Mouse (Mus musculus): ENCODE measurements around the gene Micu1.
"Not testable (repeated sequence)": the region's sequence is repeated elsewhere in the genome, so short reads cannot be mapped to it uniquely, and the experiment has no call there.

Gene Micu1

DNA sequence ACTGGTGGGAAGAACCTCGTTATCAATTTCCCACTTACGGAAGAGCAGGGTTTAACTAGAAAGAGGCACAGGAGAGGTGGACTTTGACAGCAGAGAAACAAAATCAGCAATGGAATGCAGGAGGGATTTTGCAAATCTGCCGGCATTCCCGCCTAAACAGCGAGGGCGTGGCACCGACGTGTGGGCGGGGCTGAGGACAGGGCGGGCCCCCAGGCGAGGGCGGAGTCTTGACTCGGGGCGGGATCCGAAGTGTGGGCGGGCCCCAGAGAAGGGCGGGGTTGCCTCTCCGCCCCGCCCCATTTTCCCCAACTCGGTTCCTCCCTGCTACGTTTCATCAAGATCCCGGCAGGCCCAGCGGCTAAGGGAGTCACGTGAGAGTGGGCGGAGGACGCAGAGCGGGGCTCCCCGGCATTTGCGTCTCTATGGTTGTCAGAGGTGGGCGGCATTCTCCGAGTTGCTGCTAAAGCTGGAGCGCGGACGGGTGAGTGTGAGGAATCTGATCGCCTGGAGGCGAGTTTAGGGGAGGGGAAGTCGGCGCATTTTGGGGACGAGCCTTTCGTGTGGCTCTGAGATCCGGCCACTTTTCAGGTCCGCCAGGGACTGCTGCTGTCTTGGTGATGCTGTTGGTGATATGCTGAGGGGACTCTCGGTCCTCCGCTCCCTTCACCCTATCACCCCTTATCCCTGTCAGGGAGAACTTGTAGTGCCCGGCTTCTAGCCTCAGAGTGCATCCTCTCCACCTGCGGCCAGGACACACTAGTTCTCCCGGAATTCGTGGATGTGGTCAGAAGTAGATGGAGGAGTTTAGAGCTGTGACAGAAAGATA is at the start of gene Micu1:
Micu1 (plus strand) TSS at position 271 of the 826 bp plus-strand sequence.
- CTCF ChIA-PET, result no interaction called here

DNA sequence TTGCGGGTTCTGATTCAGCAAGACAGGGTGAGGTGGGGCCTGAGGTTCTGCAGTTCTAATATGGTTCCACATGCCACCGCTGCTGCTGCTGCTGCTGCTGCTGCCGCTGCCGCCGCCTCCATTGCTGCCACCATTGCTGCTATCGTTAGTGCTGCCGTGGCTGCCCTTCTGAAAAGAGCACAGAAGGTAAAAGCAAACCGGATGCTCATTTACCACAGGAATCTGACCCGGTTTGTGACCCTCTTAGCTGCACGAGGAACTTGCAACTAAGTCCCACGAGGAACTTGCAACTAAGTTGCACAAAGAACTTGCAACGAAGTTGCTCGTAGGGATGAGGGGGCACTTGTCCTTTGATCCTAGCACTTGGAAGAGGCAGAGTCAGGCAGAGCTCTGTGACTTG is 45.5 kb upstream of the Micu1 start:
- CTCF ChIA-PET, result interaction anchor here (0.6 kb wide), 1 partner anchor 333 kb away, joined by 3 read pairs; no protein-coding TSS in a partner anchor

GRCm38 (mm10) chr10:59664765-59665164 is 37.5 kb upstream of the Micu1 start:
- CTCF ChIA-PET, result no interaction called here

DNA sequence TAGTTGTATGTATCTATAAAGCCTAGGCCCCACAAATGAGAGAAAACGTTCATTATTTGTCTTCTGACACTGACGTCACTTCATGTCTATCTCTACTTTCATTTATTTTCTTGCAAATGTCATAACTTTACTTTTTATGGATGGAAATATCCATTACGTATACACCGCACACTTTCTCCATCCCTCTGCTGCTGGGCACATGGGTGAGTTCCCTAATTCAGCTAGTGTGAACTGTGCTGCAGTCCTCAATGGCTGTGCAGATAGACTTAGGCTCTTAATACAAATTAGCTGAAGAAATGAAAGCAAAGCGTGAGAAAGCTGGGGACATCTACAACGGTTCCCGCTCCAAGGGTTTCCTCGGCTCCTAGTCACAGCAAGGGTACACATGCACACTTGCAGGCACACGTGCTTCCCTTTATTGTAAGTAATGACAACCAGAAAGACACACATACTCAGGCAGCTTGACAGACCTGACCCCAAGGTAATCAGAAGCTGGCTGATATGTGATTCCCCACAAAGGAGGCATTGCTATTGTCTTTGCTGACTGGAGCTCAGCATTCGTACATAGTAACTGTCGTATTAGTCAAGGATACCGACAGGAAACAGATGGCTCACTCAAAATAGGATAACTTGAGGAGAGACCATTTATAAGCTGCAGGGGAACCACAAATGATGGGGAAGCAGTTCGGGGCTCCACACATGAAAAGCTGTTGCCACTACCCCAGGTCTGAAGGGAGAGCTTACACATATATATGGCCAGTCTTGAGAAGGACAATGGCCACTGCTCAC is 36.6 kb upstream of the Micu1 start:
- CTCF ChIA-PET, result interaction anchor here (0.5 kb wide), 1 partner anchor 12 kb away, joined by 3 read pairs; no protein-coding TSS in a partner anchor

- CTCF ChIA-PET, result no interaction called here
These were observed 34.9 kb upstream of the Micu1 start for GRCm38 (mm10) chr10:59667377-59667776.

- CTCF ChIA-PET, result no interaction called here
These were observed 33.8 kb upstream of the Micu1 start for GRCm38 (mm10) chr10:59668491-59668890.

DNA sequence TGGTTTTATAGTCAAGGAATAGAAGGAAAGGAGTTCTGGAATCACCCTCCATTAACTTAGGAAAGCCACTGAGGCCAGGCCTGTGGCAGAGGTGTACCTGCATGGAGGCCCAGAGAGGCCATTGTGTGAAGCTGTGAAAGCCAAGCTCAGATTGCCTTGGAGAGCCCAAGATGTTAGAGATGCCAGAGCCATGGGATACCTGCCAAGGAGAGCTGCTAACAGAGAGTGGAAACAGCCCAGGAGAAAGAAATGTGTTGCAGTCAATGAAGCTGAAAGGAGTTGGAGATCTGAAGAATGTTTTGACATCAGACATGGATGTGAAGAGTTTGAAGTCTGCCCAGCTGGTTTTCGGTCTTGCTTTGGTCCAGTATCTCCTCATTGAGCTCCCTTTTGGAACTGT is 24.4 kb upstream of the Micu1 start:
- CTCF ChIA-PET, result no interaction called here

DNA sequence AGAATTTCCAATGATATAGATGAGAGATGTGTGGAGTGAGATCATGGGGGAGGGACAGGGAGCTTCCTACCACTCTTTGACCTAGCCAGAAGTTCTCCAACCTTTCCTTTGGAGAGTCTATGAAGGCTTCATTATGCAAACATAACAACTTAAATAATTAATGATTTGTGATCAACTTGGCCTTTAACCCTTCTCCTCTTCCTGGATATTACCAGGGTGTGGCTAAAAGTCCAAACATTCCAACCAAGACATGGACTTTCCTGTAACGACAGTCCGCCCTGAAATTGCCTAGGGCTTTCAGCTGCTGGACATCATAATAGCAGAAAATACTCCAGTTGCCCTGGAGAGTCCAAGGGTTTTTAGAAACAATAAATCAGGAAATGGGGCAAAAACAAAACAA is 23.1 kb upstream of the Micu1 start:
- CTCF ChIA-PET, result no interaction called here

DNA sequence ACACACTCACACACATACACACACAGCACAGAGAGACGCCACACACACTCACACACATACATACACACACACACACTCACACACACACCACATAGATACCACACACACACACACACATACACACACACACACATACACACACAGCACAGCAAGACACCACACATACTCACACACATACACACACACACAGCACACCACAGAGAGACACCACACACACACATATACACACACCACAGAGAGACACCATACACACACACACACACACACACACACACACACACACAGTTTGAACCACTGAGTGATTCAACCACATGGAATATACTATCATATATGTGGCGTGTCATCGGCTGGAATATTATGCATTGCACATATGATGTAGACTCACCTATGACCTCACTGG is 16.7 kb upstream of the Micu1 start:
- CTCF ChIA-PET, result not testable (repeated sequence)

DNA sequence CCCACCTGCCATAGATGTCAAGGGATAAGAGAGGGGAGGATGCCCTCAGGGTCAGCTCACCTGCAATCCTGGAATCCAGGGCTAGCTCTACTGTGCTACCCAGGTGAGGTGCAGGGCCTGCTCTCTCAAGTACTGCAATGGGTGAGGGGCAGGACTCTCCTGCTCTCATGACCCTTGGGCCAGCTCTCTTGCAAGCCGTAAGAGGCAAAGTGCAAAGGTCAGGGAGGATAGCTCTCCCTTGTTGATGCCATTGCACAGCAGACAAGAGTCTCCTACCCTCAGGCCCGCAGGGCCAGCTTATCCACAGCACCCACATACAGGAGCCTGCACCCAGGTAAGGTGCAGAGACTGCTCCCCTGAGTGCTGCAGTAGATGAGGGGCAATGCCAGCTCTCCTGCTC is 15.2 kb upstream of the Micu1 start:
- CTCF ChIA-PET, result no interaction called here

DNA sequence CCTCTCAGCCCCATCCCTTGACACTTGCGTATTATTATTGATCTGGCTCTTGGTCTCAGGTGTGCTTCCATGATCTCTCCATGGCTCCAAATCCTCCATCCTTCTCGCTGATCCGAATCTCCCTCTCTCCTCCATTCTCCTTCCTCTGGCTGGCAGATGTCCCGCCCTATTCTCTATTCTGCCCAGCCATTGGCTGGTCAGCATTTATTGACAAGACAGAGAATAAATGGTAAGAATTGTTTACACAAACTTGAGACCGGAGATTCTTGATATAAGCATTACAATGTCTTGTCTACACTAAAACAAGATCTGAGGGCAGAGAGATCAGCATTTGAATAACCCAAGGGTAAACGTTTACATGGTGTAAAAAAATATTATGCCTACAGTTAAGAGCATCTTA is 12.4 kb upstream of the Micu1 start:
- CTCF ChIA-PET, result no interaction called here

- CTCF ChIA-PET, result interaction anchor here (0.6 kb wide), 2 partner anchors 76 to 281 kb away, joined by 3 to 6 read pairs; partner anchors contain the start of gene Mcu
These were observed 9.8 kb upstream of the Micu1 start for GRCm38 (mm10) chr10:59692441-59692840.

- CTCF ChIA-PET, result interaction anchor here (0.7 kb wide), 1 partner anchor 1430 kb away, joined by 9 read pairs; no protein-coding TSS in a partner anchor
These were observed 8.2 kb upstream of the Micu1 start for GRCm38 (mm10) chr10:59694104-59694503.

DNA sequence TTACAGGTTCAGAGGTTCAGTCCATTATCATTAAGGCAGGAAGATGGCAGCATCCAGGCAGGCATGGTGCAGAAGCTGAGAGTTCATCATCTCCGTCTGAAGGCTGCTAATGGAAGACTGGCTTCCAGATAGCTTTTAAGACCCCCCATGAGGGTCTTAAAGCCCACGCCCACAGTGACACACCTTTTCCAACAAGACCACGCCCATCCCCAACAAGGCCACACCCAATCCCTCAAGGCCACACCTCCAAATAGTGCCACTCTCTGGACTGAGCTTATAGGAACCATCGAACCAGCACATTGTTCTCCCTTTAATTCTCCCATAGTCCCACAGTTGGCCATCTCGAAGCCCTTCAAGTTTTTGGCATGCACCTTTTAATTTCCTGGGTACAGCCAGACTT is 2.8 kb upstream of the Micu1 start:
- CTCF ChIA-PET, result no interaction called here

DNA sequence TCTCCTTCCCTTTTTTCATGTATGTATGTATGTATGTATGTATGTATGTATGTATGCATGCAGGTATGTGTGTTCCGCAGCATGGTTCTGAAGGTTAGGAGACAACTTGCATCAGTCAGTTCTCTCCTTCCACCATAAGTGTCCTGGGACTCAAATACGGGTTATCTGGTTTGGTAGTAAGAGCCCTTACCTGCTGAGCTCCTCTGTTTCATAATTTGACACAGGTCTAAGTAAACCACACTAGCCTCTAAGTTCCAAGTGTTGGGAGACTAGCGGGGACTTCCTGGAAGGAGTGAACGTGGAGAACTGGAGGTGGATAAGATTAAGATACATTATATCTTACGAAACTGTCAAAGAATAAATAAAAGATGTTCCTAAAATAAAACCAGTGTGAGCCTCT is 472 bp upstream of the Micu1 start:
- CTCF ChIA-PET, result no interaction called here

DNA sequence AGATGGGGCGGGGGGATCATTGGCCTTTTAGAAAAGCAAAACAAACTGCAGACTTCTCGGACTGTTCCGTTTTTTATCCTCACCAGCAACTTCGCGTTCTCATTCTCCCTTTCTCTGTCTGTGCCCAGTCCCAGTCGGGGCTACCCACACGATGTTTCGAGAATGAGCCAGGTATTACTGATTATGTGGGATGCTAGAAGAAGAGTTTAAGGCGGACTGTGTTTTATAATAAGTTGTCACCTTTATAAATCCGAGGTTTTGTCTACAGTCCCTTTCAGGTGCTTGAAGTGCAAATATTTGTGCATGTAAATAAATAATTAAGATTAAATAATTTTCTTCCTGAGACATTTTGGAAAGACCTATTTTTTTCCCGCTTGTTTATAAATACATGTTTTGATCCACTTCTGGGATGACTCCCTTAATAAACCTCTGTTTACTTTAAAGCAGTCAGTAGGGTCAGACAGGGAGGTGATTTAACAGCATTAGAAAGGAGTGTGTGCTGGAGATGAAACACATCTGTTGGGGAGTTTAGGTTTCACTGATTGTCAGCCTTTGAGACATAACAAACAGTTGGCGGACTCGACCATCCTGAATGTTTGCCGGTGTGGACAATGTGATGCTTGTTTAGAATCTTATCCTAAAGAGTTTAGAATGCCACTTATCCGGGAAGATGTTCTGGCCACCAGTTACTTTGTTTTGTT is 933 bp downstream of the Micu1 start:
- CTCF ChIA-PET, result no interaction called here

- CTCF ChIA-PET, result no interaction called here
These were observed 4.8 kb downstream of the Micu1 start for GRCm38 (mm10) chr10:59706991-59707546.

- CTCF ChIA-PET, result no interaction called here
These were observed 5.3 kb downstream of the Micu1 start for GRCm38 (mm10) chr10:59707595-59707994.

DNA sequence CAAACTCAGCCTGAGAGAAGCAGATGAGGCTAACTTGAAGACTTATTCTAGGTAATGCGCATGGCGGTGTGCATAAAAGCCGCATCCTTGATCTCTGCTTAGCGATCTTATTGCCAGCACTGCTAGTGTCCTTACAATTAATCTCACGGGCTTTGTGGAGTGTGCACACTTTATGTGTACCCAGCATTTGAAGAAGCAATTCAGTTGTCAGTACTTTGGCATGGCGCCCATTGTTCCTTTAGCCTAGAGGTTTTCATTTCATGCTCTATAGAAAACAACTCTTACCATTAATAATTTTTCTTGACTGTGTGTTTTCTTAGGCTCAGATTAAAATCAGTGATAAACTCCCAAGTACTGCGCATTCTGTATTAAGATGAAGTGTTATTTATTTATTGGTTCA is 7.0 kb downstream of the Micu1 start:
- CTCF ChIA-PET, result no interaction called here

DNA sequence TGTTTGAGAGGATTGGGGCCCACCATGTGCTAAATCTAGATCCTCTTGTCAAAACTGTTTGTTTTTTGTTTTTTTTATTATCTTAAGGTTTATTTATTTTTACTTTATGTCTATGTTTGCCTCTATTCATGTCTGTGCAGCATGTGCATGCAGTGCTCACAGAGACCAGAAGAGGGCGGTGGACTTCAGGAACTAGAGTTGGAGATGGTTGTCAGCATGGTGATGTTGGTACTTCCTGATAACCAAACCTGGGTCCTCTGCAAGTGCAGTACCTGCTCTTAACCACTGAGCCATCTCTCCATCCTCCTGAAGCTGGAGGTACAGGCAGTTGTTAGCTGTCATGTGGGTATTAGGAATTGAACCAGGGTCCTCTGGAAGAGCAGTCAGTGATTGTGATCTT is 8.0 kb downstream of the Micu1 start:
- CTCF ChIA-PET, result no interaction called here

GRCm38 (mm10) chr10:59712062-59712461 is 9.8 kb downstream of the Micu1 start:
- CTCF ChIA-PET, result no interaction called here

- CTCF ChIA-PET, result no interaction called here
These were observed 17.7 kb downstream of the Micu1 start for GRCm38 (mm10) chr10:59720017-59720416.

Data from spleen, embryonic (tissue).